Mouse (Mus musculus) urinary bladder, adult 2 months (tissue): ENCODE results near the gene Siglech. TPM values are rescaled to one million over a fixed set of nuclear protein-coding genes. Genes with fewer than 3 reads are reported as not detected.
"Not testable (repeated sequence)": the region's sequence is repeated elsewhere in the genome, so short reads cannot be mapped to it uniquely, and the experiment has no call there.

ENCODE experiments used
- DNase-seq: peaks from one replicate; pipeline ENCODE4 v3.0.0; 2022; ENCODE audit warnings: low spot score
- polyA plus RNA-seq: library from polyadenylated mRNA; depleted of rRNA; stranded (reverse); fragments of >200 nt; gene quantifications from 2 replicates; pipeline ENCODE4 v1.2.3, GENCODE M21; 2012; rRNA removed

The Siglech gene
- polyA plus RNA-seq: 2.0 and 3.2 TPM in 2 replicates

DNA sequence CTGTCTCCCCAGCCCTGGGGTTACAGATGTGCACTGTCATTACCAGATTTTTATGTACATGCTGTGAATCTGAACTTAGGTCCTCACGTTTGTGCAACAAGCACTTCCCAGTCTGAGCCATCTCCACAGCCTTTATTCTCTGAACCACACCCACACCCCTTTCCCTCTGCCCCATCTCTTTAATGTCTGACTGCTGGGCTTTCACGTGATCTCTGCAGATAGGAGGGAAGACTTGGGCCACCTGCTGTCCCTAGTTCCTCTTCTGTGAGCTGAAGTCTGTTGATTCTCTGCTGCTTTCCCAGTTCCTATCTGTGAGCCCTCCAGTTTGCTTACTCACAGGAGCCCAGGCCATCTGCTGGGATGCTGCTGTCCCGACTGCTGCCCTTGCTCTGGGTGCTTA, at the start of gene Siglech:
TSS of gene Siglech (plus strand) at position 253 of the 400 bp plus-strand sequence.
- DNase-seq: no peak

DNA sequence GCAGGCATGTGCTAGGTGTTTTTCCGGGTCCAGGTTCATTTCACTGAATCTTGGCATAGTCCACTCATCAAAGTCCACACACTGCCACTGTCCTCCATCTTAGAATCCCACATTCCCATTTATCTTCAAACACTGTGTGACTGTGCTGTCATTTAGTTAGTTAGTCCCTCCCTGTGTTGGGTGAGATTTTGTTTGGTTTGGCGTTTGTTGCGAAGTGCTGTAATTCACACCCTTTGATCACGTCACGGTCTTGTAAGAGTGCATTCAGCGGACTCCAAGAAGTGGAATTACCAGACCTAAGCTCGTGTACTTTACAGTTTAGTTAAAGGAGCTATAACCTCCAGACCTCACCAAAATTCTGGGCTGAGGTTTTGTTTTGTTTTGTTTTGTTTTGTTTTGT, 45.3 kb upstream of the Siglech start:
- no peak for DNase-seq

DNA sequence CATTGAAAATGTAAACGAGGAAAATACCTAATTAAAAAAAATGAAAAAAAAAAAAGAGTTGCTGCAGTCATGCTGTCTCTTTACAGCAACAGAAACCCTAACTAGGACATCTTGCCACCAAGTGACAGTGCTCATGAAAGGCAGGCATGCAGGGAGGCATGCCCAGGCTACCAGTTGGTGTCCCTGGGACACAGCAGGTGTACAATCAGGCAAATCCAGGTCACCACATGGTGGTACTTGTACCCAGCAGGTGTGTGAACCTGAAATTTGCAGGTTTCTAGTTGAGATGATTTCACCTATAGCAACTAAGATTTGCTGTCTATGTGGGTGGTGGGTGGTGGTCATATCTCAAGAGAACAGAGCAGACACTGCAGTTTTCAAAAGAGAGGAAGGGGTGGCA, 39.1 kb upstream of the Siglech start:
- no peak for DNase-seq

DNA sequence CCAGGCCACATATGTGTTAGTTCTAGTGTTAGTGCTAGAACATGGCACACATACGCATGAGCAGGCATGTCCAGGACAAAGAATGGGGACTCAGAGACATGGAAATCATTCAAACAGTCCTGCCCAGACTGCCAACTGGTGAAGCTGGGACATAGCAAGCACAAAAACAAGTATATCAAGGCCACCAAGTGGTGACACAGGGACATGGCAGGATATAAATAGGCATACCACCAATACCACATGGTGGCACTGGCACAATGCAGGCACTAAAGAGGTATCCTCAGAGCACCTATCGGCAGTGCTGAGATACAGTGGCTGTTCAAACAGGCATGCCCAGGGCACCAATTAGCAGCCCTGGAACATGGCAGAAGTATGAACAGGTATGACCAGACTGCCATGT, 33.5 kb upstream of the Siglech start:
- DNase-seq: no peak

DNA sequence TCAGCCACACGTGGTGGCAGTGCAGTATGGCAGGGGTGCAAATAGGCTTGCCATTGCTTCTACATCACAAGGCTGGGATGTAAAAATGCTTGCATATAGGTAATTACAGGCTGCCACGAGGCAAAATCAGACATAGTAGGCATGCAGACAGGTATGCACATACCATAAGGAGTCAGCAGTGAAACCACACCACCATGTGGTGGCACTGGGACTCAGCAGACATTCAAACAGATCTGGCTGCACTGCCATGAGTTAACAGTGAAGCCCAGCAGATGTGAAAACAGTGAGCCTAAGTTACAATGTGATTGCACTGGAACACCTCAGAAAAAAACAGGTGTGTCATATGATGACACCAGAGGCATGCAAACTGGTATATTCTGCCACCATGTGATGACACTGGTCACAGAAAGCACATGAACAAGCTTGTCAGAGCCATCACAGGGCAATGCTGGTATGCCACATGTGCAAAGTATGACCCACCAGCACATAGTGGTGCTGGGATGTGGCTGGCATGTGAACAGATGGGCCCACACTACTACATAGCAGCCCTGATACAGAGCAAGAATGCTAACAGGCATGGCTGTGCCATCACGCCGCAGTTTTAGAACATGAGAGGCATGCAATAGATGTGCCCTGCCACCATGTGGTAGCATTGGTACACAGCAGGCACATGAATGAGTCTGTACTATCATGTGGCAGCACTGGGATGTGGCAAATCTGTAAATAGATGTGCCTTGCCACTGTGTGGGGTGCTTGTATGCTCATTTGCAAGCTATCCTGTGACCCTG, 30.7 kb upstream of the Siglech start:
- DNase-seq: no peak

DNA sequence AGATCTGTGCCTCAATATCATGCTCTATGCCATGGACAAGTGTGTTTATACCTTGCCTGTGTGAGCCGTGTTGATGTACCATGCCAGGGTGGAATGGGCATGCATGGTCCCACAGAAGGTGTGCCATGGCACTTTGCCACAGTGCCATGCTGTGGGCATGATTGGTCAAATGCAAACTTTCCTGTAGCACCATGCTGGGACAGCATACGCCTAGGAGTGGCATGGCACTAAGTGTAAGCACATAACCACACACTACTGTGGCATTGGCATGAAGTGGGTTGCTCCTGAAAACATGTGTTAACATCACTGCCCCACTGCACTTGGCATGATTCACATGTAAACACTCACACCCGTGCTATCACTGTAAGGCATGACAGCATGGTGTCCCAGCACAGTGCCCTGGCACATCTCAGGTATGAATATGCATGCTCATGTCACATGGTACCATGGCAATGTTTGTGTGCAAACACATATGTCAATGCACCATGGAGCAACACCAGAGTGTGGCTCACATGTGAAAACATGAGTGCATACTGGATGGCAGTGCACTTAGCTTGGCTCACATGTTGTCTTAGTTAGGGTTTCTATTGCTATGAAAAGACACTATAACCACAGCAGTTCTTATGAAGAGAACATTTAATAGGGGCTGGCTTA, 24.2 kb upstream of the Siglech start:
- DNase-seq: no peak

DNA sequence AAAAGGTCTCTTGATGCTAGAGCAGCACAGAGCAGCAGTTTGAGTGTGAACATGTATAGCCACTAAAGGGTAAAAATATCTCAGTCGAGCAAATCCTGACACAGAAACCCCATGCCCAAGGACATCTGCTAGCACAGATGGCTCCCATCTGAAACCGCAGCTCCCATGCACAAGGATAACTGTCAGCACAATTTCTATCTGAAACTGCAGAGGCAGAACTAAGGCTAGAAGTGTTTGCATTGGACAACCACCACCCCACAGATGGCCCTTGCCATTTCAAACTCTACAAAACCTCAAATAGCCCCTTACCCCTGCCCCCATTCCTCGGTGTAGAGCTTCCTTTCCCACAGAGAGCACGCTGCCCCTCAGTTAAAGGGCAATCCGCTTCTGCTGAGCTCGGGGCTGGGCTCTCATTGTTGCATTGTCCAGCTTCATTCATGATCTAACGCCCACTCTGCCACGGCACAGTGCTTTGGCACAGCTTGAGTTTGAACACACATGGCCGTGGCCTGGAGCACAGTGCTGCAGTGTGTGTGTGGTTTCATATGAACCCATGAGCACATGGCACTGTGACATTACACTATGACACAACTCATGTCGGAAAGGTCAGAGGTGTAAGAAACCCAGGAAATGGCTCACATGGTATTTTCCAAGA, 23.3 kb upstream of the Siglech start:
- no peak for DNase-seq

DNA sequence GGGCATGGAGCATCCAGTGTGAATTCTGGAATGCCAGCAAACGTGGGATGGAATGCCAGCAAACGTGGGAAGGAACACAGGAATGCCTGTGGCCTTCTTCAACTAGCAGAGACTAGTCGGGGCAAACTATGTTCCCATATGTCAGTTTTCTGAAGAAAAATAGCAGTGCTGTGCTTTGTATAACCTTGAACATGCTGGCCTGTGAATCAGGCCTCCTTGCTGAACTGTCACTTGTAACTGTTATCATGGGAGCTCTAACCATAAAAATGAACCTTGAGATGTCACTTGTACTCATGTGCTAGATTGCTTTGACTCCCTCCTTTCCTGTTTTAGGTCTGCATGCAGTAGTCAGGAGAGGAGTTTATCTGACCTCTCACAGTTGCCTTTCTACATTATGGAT, 17.1 kb upstream of the Siglech start:
- DNase-seq: no peak

DNA sequence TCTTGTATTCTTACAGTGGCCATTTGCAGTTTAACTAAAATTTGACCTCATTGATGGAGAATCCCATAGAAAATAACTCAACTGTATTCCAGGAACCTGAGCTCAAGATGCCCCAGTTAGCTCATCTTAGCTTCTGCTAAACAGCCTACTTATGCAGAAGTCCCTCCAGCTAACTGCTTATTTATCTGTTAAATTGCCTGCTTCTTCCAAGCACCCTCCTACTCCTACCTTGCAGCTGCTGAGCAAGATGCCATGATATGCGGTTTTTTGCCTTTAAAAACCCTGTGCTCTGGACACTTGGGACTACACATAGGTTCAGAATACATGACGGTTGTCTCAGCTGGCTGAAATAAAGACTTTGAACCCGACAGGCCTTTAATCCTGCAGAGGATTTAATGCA, 8.6 kb upstream of the Siglech start:
- DNase-seq: no peak

DNA sequence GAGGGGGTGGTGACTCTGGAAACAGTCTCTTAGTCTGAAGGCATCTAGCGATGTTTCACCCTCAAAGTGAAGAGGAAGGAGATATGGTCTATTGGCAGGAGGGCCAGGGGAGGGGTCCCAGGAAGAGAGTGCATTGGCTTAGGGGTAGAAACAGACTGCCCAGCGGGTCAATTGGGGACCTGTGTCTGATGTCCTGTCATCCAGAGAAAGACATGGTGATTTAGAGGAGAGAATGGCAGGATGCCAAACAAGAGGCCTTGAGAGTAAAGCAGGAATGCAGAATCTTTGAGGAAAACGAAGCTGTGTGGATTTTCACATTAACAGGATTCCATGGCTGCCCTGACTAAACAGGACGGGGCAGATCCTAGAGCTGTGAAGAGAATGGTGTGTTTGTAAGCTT, 12.0 kb downstream of the Siglech start:
- DNase-seq: no peak

DNA sequence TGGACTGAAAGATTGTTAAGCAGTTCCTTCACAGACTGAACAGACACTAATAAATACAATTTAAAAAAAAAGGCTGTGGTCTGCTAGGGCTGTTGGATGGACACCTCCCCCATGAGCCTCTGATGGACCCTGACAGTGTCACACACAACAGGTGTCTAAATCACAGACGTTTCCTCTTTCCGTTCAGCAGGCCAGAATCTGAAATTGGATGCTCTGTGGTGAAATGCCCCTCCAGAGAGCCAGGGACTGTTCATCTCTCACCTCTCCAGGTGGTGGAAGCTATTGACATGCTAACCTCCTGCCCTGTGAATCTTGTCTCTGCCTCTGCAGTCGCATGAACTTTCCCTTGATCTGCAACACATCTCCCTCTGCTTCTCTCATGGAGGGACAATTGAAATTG, 14.5 kb downstream of the Siglech start:
- no peak for DNase-seq

DNA sequence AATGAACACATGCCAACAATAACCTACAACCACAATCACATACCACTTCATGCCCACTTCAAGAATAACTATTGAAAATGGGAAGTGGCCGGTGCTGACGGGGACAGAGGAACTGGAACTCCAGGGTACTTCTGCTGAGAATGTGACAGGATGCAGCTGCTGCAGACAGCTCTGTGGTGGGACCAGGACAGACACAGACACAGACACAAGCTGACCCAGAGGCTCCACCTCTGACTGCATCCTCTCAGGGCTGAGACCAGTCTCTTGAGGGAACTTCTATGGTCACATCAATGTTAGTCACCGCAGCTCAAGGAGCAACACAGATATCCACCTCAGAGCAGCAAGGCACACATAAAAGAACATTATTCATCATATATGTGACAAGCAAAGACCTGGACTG, 16.6 kb downstream of the Siglech start:
- DNase-seq: no peak

DNA sequence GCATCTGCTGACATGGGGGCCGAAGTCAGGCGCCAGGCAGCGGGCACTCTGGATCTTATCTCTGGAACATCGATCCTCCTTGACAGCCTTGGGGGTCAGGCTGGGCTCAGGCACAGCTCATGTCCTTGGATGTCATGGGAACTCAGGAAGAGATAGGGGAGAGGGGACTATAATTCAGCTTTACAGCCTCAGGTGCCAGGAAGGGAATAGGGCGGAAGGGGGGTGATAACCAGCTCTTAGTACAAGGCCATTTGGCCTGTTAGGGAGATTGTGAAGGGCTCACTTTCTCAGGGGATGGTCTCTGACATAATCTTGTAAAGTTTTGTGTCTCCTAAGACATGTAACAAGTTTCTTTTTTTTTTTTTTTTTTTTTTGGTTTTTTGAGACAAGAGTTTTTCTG, 22.6 kb downstream of the Siglech start:
- DNase-seq: not testable (repeated sequence)

DNA sequence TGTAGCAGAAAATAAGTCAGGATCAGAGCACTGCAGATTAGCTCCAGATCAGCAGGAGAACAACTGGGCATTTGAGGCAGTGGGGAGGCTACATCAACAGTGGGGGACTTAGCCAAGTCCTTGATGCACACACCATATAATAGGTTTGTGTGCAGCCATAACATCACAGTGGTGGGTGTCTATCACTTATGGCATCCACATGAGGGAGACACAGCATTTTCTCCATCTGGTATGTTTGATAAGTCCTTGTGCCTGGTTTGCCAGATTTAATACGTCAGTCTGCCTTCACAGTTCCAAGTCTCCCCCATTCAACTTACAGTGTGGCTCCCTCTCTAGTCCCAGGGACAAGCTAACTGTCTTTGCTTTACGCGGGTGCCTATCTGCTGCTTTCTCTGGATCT, 24.3 kb downstream of the Siglech start:
- DNase-seq: no peak

DNA sequence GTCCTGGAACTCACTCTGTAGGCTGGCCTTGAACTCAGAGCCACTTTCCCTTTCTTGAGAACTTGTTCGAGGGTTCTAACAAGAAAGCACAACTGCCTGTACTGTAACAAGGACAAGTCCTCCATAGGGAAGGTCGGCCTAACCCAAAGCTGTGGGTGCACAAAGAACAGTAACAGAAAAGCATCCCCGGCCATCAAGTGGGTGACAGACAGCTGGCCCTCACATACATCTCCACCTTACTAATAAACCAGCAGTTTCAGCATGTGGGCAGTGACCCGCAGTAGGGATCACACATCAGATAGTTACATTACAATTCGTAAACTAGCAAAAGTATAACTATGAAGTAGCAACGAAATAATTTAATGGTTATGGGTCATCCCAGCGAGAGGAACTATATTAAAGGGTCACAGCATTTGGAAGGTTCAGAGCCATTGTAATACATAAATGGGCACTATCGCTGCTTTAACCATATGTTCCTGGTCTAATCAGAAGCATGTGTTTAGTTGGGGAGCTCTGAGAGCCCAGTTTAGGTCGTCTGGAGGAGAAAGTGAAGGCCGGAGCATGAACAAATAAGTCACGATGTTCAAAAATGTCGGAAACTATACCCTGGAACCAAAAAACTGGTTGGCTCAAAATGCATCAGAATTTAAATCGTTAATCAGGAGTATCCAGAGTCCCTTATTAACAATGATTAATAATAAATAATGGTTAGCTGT, 25.4 kb downstream of the Siglech start:
- DNase-seq: no peak

DNA sequence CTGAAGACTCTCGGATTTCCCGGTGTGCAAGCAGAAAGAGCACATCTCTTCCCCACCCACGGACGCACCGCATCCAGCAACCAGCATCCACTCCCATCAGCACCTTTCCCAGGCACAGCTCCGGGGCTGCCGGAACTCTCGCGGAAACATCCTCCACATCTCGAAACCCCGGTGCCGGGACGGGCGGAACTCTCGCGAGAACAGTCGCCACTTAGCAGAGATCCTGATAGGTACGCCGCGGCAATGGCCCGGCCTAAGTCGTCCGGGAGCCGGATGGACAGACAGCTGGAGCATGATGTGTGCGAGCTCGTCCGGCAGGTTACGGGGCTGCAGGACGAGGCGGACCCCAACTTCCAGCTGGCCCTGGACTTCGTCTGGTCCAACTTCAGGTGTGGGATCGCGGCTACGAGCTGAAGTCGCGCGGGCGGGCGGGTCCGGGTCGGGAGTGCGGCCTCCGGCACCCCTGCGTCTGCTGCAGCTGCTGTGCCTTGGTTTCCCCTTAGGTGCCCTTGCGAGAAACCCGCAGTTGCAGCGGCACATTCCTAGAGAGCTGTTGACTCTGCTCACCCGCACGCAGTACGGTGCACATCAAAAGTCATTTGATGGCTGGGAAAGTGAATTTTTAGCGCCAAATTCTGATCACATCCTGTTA, 26.1 kb downstream of the Siglech start, which contains the start of gene Tubgcp5:
TSS of gene Tubgcp5 (plus strand) at position 203 of the 652 bp plus-strand sequence.
- DNase-seq: peak; percentile 86

DNA sequence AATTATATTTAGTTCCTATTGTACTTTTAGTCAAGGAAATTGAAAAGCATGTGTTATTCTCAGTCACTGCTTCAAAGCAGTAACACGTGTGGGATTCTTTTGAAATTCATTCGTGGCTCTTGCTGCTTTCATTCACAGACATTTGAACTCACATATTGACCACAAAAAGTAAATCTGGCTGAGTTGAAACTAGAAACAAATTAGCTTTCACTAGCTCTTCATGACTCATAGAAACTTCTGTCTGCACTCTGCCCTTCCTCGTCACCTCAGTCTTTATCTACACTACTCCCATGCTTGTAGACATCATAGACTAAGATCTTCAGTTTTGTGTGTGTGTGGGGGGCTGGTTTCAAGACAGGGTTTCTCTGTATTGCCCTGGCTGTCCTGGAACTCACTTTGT, 32.0 kb downstream of the Siglech start:
- DNase-seq: no peak

DNA sequence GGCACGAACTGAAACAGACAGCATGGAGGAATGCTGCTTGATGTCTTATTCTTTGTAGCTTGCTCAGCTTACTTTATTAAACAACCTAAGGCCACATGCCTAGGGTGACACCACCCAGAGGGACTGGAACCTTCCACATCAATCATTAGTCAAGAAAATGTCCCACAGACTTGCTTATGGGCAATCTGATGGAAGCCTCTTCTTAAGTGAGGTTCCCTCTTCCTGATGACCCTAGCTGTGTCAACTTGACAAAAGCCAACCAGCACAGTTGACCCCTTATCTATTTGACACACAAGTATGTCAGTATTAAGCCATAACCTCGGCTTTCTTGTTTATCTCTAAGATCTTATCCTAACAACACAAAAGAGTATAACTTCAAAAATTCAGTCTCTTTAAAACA, 42.0 kb downstream of the Siglech start:
- DNase-seq: no peak

DNA sequence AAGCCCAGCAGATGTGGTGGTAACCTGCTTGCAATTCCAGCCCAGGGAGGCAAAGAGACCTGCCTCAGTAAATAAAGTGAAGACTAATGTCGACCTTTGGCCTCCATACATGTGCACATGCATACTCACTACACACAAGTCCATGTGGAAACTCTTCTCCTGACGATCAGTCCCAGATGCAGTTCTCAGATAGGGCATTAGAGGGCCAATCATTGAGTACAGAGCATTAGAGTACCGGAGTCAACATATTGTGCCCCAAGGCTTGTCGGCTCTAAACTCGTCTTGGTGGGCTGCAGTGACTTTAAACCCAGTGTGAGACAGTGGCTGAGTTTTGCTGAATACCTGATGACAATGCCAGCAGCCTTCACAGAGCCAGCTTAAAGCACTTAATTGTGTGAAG, 56.5 kb downstream of the Siglech start:
- DNase-seq: no peak

DNA sequence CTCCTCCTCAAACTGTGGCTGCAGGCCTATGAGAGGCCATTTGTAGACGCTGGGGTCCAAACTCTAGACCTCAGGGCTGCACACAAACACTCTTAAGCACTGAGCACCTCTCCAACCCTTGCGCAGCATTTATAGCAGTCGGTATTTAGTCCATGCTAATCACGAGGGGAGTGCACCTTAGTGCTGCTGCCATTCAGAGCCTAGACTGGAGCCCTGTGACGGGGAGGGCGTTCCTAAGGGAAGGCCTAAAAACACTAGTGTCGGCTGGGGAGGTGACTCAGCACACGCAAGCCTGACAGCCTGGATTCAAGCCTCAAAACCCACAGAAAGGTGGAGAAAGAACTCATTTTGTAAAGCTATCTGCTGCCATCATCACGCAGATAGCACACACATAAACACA, 59.6 kb downstream of the Siglech start:
- DNase-seq: no peak
